Mouse (Mus musculus): ENCODE measurements around the gene A3galt2. TPM values are rescaled to one million over a fixed set of nuclear protein-coding genes. Genes with fewer than 3 reads are reported as not detected.

The A3galt2 gene
- 2.5 TPM for total RNA-seq (2023)

GRCm38 (mm10) chr4:128755064-128755463, at the start of gene A3galt2:
Gene A3galt2, plus strand, starts transcription at chr4:128755364.

GRCm38 (mm10) chr4:128806043-128806826, 51.1 kb downstream of the A3galt2 start, which contains the start of gene Zfp362:
Gene Zfp362, minus strand, starts transcription at chr4:128806045.

Other genes starting within 250 kb of the A3galt2 start
- 12.2 TPM for gene Zscan20, start 145.3 kb upstream of the A3galt2 start, total RNA-seq (2023)
- gene Tlr12, start 136.7 kb upstream of the A3galt2 start, total RNA-seq (2023), result 3.3 TPM
- gene Phc2, start 100.7 kb upstream of the A3galt2 start, total RNA-seq (2023), result 77.8 TPM
- 42.5 TPM for gene Zfp362, start 50.7 kb downstream of the A3galt2 start, total RNA-seq (2023)
- gene Trim62, start 128.2 kb downstream of the A3galt2 start, total RNA-seq (2023), result 5.1 TPM
- gene Azin2, start 207.1 kb downstream of the A3galt2 start, total RNA-seq (2023), result not detected
- 47.4 TPM for gene Ak2, start 236.6 kb downstream of the A3galt2 start, total RNA-seq (2023)

Data from CD4-positive naive resting alpha-beta T cell, adult 76 days (primary cell).